Mouse (Mus musculus) right cerebral cortex, postnatal 36 days (tissue): Measurements from ENCODE around the gene Rsl1d1.
"Not testable (repeated sequence)": the region's sequence is repeated elsewhere in the genome, so short reads cannot be mapped to it uniquely, and the experiment has no call there.

Experiments
- DNase-seq, 2 experiments: peaks; one replicate each; pipeline ENCODE4 v3.0.0; 2022; ENCODE audit warnings: low spot score in 2 of 2, mixed read lengths in 1 of 2

The Rsl1d1 gene

DNA sequence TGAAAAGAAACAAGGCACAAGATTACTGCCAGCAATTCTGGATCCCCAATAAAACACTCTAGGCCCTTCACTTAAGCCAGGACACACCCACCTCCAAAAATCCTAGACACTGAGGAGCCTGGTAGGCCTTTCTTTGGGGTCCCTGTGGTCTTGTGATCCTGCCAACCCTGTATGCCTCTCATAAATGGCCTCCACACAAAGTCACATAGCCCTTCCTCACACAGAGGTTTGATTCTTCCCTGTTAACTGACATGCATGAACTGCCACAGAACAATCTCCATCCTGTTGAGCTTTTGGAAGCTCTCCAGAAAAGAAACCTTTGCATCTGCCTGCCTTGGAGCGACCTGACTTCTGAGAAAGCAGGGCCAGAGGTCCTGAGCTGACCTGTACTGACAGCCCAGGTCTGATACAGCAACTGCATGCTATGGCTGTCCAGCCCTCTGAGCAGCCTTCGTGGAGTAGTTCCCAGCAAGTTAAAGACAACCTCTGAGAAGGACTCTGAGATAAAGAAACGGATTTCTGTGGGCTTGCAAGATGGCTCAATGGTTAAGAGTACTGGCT lies 38.4 kb downstream of the Rsl1d1 start:
- DNase-seq = no peak

GRCm38 (mm10) chr16:11157721-11158120 lies 45.4 kb downstream of the Rsl1d1 start:
- not testable (repeated sequence) for DNase-seq

GRCm38 (mm10) chr16:11154500-11154899 lies 48.6 kb downstream of the Rsl1d1 start:
- DNase-seq = no peak

DNA sequence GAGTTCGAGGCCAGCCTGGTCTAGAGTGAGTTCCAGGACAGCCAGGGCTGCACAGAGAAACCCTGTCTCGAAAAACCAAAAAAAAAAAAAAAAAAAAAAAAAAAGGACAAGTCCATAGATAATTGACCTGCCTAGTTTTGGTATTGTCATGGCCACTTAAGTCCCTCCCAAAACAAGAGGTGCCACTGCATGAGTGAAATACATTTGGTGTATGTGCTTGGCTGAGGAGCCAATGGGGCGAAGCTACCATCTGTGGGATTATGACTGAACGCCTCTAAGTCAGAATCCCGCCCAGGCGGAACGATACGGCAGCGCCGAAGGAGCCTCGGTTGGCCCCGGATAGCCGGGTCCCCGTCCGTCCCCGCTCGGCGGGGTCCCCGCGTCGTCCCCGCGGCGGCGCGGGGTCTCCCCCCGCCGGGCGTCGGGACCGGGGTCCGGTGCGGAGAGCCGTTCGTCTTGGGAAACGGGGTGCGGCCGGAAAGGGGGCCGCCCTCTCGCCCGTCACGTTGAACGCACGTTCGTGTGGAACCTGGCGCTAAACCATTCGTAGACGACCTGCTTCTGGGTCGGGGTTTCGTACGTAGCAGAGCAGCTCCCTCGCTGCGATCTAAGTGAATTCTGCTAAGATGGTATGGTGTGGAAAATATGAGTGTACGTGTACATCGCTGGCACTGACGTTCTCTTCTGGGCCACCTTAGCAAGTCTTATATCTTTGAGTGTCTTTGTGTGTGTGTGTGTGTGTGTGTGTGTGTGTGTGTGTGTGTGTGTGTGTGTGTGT lies 59.2 kb downstream of the Rsl1d1 start:
- DNase-seq = peak; percentile 100
